Mouse (Mus musculus): ENCODE results near the gene Cnot6l. TPM values are rescaled to one million over a fixed set of nuclear protein-coding genes. Genes with fewer than 3 reads are reported as not detected.

Cnot6l gene
- polyA plus RNA-seq, 2 experiments: 2.8 to 5.8 TPM

- no peaks in the 10 kb centered on the region for H3K9me3 ChIP-seq (ENCODE audit: control insufficient read depth, low read length)
- no peaks in the 10 kb centered on the region for H3K36me3 ChIP-seq (replicated peaks; ENCODE audit: control insufficient read depth, insufficient read depth, low read depth)
- H3K9ac ChIP-seq (replicated peaks): no peak overlapping the region
- DNase-seq (ENCODE audit: low read depth in 3 of 3, low spot score in 3 of 3) (no peak), ATAC-seq (ENCODE audit: insufficient read depth) (no peak)
- 34% methylated on average over 4 of the region's 4 CpGs for WGBS (ENCODE audit: insufficient replicate concordance)
- no peaks in the 10 kb centered on the region for H3K4me1 ChIP-seq (replicated peaks; ENCODE audit: control insufficient read depth in 2 of 2, insufficient read depth in 2 of 2, low read length in 1 of 2)
- no peak overlapping the region for H3K4me2 ChIP-seq (ENCODE audit: low read depth)
- no peak overlapping the region for H3K4me3 ChIP-seq (ENCODE audit: insufficient read depth in 1 of 2, low read depth in 2 of 2, low read length in 2 of 2)
- TF ChIP-seq EP300 (IDR thresholded peaks at IDR 0.05; ENCODE audit: low read depth) (no peak), CTCF (IDR thresholded peaks at IDR 0.05; ENCODE audit: low read depth) (no peak)
- no peak overlapping the region for H3K27ac ChIP-seq
- no peaks in the 10 kb centered on the region for H3K27me3 ChIP-seq (ENCODE audit: control insufficient read depth, insufficient read depth, low read length)
Measured at GRCm38 (mm10) chr5:96191251-96191650, 27.3 kb upstream of the Cnot6l start.

DNA sequence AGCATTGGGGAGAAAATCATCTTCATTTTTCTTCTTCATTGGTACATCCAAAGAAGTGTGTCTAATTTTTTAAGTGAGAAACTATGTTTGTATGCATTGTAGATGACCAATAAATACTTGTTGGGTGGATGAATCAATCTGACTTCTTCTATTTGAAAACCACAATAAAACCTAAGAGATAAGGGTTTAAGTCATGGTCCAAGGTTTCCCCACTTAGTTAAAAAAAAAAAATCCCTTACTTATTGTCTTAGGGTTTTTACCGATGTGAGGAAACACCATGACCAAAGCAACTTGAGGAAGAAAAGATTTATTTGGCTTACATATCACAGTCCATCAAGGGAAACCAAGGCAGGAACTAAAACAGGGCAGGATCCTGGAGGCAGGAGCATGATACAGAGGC lies 25.8 kb upstream of the Cnot6l start:
- Histone ChIP-seq H3K4me2 (ENCODE audit: low read depth) (no peak overlapping the region), H3K4me3 (ENCODE audit: insufficient read depth in 1 of 2, low read depth in 2 of 2, low read length in 2 of 2) (no peak overlapping the region), H3K27me3 (ENCODE audit: control insufficient read depth, insufficient read depth, low read length) (no peaks in the 10 kb centered on the region), H3K27ac (no peak overlapping the region), H3K9me3 (ENCODE audit: control insufficient read depth, low read length) (no peaks in the 10 kb centered on the region), H3K36me3 (replicated peaks; ENCODE audit: control insufficient read depth, insufficient read depth, low read depth) (no peaks in the 10 kb centered on the region), H3K4me1 (replicated peaks; ENCODE audit: control insufficient read depth in 2 of 2, insufficient read depth in 2 of 2, low read length in 1 of 2) (no peaks in the 10 kb centered on the region), H3K9ac (replicated peaks) (no peak overlapping the region)
- DNase-seq (ENCODE audit: low read depth in 3 of 3, low spot score in 3 of 3) (no peak), ATAC-seq (ENCODE audit: insufficient read depth) (no peak)
- TF ChIP-seq CTCF (IDR thresholded peaks at IDR 0.05; ENCODE audit: low read depth) (no peak), EP300 (IDR thresholded peaks at IDR 0.05; ENCODE audit: low read depth) (no peak)
- 65% methylated on average over 1 of the region's 1 CpGs for WGBS (ENCODE audit: insufficient replicate concordance)

- no peak for TF ChIP-seq CTCF (IDR thresholded peaks at IDR 0.05; ENCODE audit: low read depth)
- no peak for TF ChIP-seq EP300 (IDR thresholded peaks at IDR 0.05; ENCODE audit: low read depth)
- no peak for DNase-seq (ENCODE audit: low read depth in 3 of 3, low spot score in 3 of 3)
Measured at GRCm38 (mm10) chr5:96183987-96184386, 20.0 kb upstream of the Cnot6l start.

DNA sequence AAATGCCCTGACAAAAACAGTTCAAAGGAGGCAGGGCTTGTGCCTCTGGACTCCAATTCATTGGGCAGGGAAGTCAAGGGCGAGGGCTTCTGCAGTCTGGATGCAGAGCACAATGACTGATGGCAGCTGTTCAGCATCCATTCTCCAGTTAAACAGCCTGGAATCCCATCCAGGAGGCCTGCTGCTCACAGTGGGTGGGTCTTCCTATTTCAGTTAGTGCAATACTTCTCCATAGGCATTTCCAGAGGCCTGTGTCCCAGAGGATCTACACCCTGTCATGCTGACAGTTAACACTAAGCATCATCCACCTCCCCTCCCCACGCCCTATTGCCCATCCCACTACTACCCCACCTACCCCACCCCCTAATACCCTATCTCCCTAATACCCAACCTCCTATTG lies 19.2 kb upstream of the Cnot6l start:
- Histone ChIP-seq H3K4me1 (replicated peaks; ENCODE audit: control insufficient read depth in 2 of 2, insufficient read depth in 2 of 2, low read length in 1 of 2) (no peaks in the 10 kb centered on the region), H3K27me3 (ENCODE audit: control insufficient read depth, insufficient read depth, low read length) (no peaks in the 10 kb centered on the region), H3K27ac (no peak overlapping the region), H3K9ac (replicated peaks) (no peak overlapping the region), H3K4me2 (ENCODE audit: low read depth) (no peak overlapping the region), H3K9me3 (ENCODE audit: control insufficient read depth, low read length) (no peaks in the 10 kb centered on the region), H3K36me3 (replicated peaks; ENCODE audit: control insufficient read depth, insufficient read depth, low read depth) (no peaks in the 10 kb centered on the region), H3K4me3 (ENCODE audit: insufficient read depth in 1 of 2, low read depth in 2 of 2, low read length in 2 of 2) (no peak overlapping the region)
- ATAC-seq (ENCODE audit: insufficient read depth) (no peak), DNase-seq (ENCODE audit: low read depth in 3 of 3, low spot score in 3 of 3) (no peak)
- 66% methylated on average over 2 of the region's 2 CpGs for WGBS (ENCODE audit: insufficient replicate concordance)
- no peak for TF ChIP-seq EP300 (IDR thresholded peaks at IDR 0.05; ENCODE audit: low read depth)
- no peak for TF ChIP-seq CTCF (IDR thresholded peaks at IDR 0.05; ENCODE audit: low read depth)

More at GRCm38 (mm10) chr5:96183987-96184386, 20.0 kb upstream of the Cnot6l start:
- Histone ChIP-seq H3K27ac (no peak overlapping the region), H3K4me3 (ENCODE audit: insufficient read depth in 1 of 2, low read depth in 2 of 2, low read length in 2 of 2) (no peak overlapping the region), H3K4me1 (replicated peaks; ENCODE audit: control insufficient read depth in 2 of 2, insufficient read depth in 2 of 2, low read length in 1 of 2) (no peaks in the 10 kb centered on the region), H3K9ac (replicated peaks) (no peak overlapping the region), H3K27me3 (ENCODE audit: control insufficient read depth, insufficient read depth, low read length) (no peaks in the 10 kb centered on the region), H3K36me3 (replicated peaks; ENCODE audit: control insufficient read depth, insufficient read depth, low read depth) (no peaks in the 10 kb centered on the region), H3K4me2 (ENCODE audit: low read depth) (no peak overlapping the region), H3K9me3 (ENCODE audit: control insufficient read depth, low read length) (no peaks in the 10 kb centered on the region)
- ATAC-seq (ENCODE audit: insufficient read depth): no peak
- WGBS (ENCODE audit: insufficient replicate concordance): 34% methylated on average over 2 of the region's 2 CpGs

DNA sequence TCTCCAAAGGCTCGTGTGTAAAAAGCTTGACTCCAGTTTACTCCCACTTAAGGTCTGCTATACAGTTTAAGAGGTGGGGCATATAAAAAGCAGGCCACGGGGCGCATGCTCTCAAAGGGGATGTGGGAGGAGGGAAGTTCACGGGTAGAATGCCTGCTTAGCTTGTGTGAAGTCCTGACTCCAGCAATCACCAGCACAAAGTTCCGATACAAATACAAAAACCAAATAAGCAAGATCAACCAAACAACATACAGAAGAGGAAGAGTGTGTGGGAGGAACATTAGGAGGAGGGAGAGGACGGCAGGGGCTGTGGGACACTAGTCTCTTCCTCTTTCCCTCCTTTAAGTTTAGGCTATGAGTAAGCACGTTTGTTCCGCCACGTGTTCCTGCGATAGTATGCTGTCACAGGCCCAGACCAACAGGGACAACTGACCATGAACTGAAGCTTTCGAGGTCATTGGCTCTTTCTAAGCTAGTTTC lies 12.9 kb upstream of the Cnot6l start:
- DNase-seq (ENCODE audit: low read depth in 3 of 3, low spot score in 3 of 3): no peak
- WGBS (ENCODE audit: insufficient replicate concordance): 36% methylated on average over 11 of the region's 11 CpGs

More for the DNA sequence above, 12.9 kb upstream of the Cnot6l start:
- Histone ChIP-seq H3K36me3 (replicated peaks; ENCODE audit: control insufficient read depth, insufficient read depth, low read depth) (no peaks in the 10 kb centered on the region), H3K4me1 (replicated peaks; ENCODE audit: control insufficient read depth in 2 of 2, insufficient read depth in 2 of 2, low read length in 1 of 2) (no peaks in the 10 kb centered on the region), H3K4me3 (ENCODE audit: insufficient read depth in 1 of 2, low read depth in 2 of 2, low read length in 2 of 2) (no peak overlapping the region), H3K4me2 (ENCODE audit: low read depth) (no peak overlapping the region), H3K27me3 (ENCODE audit: control insufficient read depth, insufficient read depth, low read length) (no peaks in the 10 kb centered on the region), H3K9me3 (ENCODE audit: control insufficient read depth, low read length) (no peaks in the 10 kb centered on the region), H3K9ac (replicated peaks) (no peak overlapping the region), H3K27ac (no peak overlapping the region)
- TF ChIP-seq CTCF (IDR thresholded peaks at IDR 0.05; ENCODE audit: low read depth) (no peak), EP300 (IDR thresholded peaks at IDR 0.05; ENCODE audit: low read depth) (no peak)
- no peak for ATAC-seq (ENCODE audit: insufficient read depth)
